Mouse (Mus musculus) natural killer cell, adult 2 months (primary cell): ENCODE measurements around the gene Olfr1281.
"Not testable (repeated sequence)": the region's sequence is repeated elsewhere in the genome, so short reads cannot be mapped to it uniquely, and the experiment has no call there.

Experiments
- DNase-seq, 2 experiments: peaks; one replicate each; pipeline ENCODE4 v3.0.0; 2022; ENCODE audit warnings: low spot score in 2 of 2

The Olfr1281 gene

DNA sequence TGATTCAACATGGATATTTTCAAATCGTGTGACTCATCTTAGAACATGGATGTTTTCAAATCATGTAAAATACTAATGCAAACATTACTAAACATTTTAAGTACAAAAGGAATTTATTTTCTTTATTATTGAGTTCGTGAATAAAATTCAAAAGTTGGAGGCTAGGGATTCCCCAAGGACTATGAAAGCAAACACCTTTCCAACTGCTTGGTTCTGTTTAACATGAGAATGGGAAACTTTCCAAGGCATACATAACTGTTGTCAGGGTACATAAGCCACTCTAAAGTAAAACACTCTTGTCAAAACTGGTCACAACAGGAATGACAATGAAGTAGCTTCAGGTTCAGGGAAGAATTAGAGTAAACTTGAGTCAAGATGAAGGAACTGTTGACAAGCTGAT is at the start of gene Olfr1281:
Olfr1281 (plus strand) TSS at position 301 of the 400 bp plus-strand sequence.
- DNase-seq = no peak

- no peak for DNase-seq
Measured at GRCm38 (mm10) chr2:111289836-111290235, 36.5 kb upstream of the Olfr1281 start, which contains the start of gene Olfr1278. Gene Olfr1278 (plus strand): TSS chr2:111290136.

GRCm38 (mm10) chr2:111298541-111298940 is 27.8 kb upstream of the Olfr1281 start:
- DNase-seq = no peak

DNA sequence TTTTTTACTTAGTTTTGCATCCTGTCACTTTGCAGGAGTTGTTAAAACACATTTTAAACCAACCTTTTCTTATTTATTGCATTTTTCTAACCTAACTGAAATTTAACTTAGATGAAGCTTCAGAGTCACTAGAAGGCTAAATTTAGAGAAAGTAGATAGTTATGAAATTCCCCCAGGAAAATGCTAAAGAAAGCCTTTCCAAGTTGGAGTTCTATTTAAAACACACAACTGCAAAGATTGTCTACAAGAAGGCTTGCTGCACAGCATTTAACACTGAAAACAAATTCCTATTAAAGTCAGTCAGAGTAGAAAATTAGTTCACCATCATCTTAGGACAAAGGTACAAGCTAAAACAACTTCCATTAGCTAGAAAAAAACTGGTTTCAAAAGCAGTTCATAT is 25.9 kb upstream of the Olfr1281 start, which contains the start of gene Olfr1279:
Olfr1279 (plus strand) TSS at position 262 of the 400 bp plus-strand sequence.
- no peak for DNase-seq

- no peak for DNase-seq
Measured at GRCm38 (mm10) chr2:111313717-111314116, 12.6 kb upstream of the Olfr1281 start, which contains the start of gene Olfr1280. Gene Olfr1280 (plus strand): TSS chr2:111314017.

DNA sequence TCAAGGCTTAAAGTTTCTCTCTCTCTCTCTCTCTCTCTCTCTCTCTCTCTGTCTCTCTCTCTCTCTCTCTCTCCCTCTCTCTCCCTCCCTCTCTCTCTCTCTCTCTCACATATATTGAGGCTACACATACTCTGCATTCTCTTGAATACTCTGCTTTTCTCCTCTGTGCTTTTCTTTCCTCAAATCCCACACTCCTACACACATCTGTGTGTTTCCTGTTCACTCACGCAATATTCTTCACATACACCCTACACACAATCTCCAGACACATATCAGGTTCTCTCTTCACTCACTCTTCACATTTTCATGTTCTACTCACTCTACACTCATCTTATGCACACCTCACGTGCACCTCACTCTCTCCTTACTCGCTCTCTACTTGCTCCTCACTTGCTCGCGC is 7.4 kb downstream of the Olfr1281 start:
- DNase-seq = not testable (repeated sequence)

GRCm38 (mm10) chr2:111335976-111336375 is 9.7 kb downstream of the Olfr1281 start, which contains the start of gene Olfr1282:
Gene Olfr1282 (minus strand): TSS chr2:111336076.
- DNase-seq = no peak

DNA sequence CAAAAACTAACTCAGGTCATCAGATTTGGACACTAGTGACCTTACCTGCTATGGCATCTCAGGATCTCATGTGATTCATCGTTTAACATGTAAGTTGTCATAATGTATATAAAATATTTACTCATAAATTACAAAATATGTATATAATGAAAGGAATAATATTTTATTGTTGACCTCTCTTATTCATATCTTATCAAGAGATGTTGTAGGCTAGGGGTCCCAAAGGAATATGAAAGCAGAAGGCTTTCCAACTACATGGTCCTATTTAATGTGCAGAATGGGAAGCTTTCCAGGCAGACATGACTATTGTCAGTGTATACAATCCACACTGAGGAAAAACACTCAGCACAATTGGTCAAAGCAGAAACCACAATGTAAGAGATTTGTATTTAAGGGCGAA is 40.2 kb downstream of the Olfr1281 start, which contains the start of gene Olfr1283:
Olfr1283 (plus strand) TSS at position 301 of the 400 bp plus-strand sequence.
- no peak for DNase-seq

GRCm38 (mm10) chr2:111375222-111375621 is 48.9 kb downstream of the Olfr1281 start, which contains the start of gene Olfr1284:
Gene Olfr1284 (plus strand): TSS chr2:111375522.
- no peak for DNase-seq
